Mouse (Mus musculus): ENCODE data around the gene Tmem115. TPM values are rescaled to one million over a fixed set of nuclear protein-coding genes. Genes with fewer than 3 reads are reported as not detected.

Gene Tmem115
- polyA plus RNA-seq, 2 experiments = 34.9 to 54.1 TPM

GRCm38 (mm10) chr9:107521190-107521589, 12.6 kb upstream of the Tmem115 start:
- no peak overlapping the region for H3K9ac ChIP-seq (ENCODE audit: low read depth, low read length, severe bottlenecking)
- H3K27ac ChIP-seq (replicated peaks; ENCODE audit: low read depth, low read length) = no peak overlapping the region
- no peak for TF ChIP-seq POLR2A (IDR thresholded peaks at IDR 0.05; ENCODE audit: borderline replicate concordance, extremely low read depth, insufficient read depth, insufficient read length)
- ATAC-seq (ENCODE audit: low FRiP score, low read depth) (peak; percentile 28; the same call in 1 of the 2 replicates), DNase-seq (ENCODE audit: low spot score) (no peak)
- no peaks in the 10 kb centered on the region for H3K9me3 ChIP-seq (ENCODE audit: control insufficient read depth, low read length)
- H3K4me2 ChIP-seq (replicated peaks; ENCODE audit: low read depth, low read length, severe bottlenecking) = no peak overlapping the region
- no peaks in the 10 kb centered on the region for H3K4me1 ChIP-seq (ENCODE audit: control insufficient read depth, insufficient read depth, low read length)
- WGBS = 38% methylated on average over 5 of the region's 5 CpGs
- H3K36me3 ChIP-seq (ENCODE audit: control insufficient read depth, insufficient read depth, low read length) = no peaks in the 10 kb centered on the region
- peaks cover 9% of the 10 kb centered on the region for H3K27me3 ChIP-seq (ENCODE audit: control insufficient read depth, insufficient read depth, low read length)
- H3K4me3 ChIP-seq (replicated peaks; ENCODE audit: low read length) = no peak overlapping the region

- peak; percentile 35 for ATAC-seq (ENCODE audit: low FRiP score, low read depth)
- no peaks in the 10 kb centered on the region for H3K9me3 ChIP-seq (ENCODE audit: control insufficient read depth, low read length)
- no peak overlapping the region for H3K4me3 ChIP-seq (replicated peaks; ENCODE audit: low read length)
- H3K4me1 ChIP-seq (ENCODE audit: control insufficient read depth, insufficient read depth, low read length) = no peaks in the 10 kb centered on the region
- H3K36me3 ChIP-seq (ENCODE audit: control insufficient read depth, insufficient read depth, low read length) = no peaks in the 10 kb centered on the region
- H3K27me3 ChIP-seq (ENCODE audit: control insufficient read depth, insufficient read depth, low read length) = peaks cover 16% of the 10 kb centered on the region
- peak overlapping the region; percentile 32 for H3K4me2 ChIP-seq (replicated peaks; ENCODE audit: low read depth, low read length, severe bottlenecking)
- DNase-seq (ENCODE audit: low spot score) = no peak
- WGBS = 29% methylated on average over 20 of the region's 25 CpGs
- H3K9ac ChIP-seq (ENCODE audit: low read depth, low read length, severe bottlenecking) = 0 out of 2 replicates have a peak overlapping the region, but pooled peaks have one; percentile 38
- TF ChIP-seq POLR2A (IDR thresholded peaks at IDR 0.05; ENCODE audit: borderline replicate concordance, extremely low read depth, insufficient read depth, insufficient read length) = no peak
- no peak overlapping the region for H3K27ac ChIP-seq (replicated peaks; ENCODE audit: low read depth, low read length)
Observed at GRCm38 (mm10) chr9:107521711-107522399, 11.9 kb upstream of the Tmem115 start.

- no peak for DNase-seq (ENCODE audit: low spot score)
- Histone ChIP-seq H3K4me1 (ENCODE audit: control insufficient read depth, insufficient read depth, low read length) (no peaks in the 10 kb centered on the region), H3K4me3 (replicated peaks; ENCODE audit: low read length) (no peak overlapping the region), H3K36me3 (ENCODE audit: control insufficient read depth, insufficient read depth, low read length) (no peaks in the 10 kb centered on the region), H3K4me2 (replicated peaks; ENCODE audit: low read depth, low read length, severe bottlenecking) (peak overlapping the region; percentile 32; the same call in 1 of the 2 replicates), H3K9ac (ENCODE audit: low read depth, low read length, severe bottlenecking) (no peak overlapping the region), H3K27me3 (ENCODE audit: control insufficient read depth, insufficient read depth, low read length) (peaks cover 19% of the 10 kb centered on the region), H3K9me3 (ENCODE audit: control insufficient read depth, low read length) (no peaks in the 10 kb centered on the region), H3K27ac (replicated peaks; ENCODE audit: low read depth, low read length) (no peak overlapping the region)
- TF ChIP-seq POLR2A (IDR thresholded peaks at IDR 0.05; ENCODE audit: borderline replicate concordance, extremely low read depth, insufficient read depth, insufficient read length) = no peak
- ATAC-seq (ENCODE audit: low FRiP score, low read depth) = no peak
- 48% methylated on average over 2 of the region's 2 CpGs for WGBS
Observed at GRCm38 (mm10) chr9:107522400-107522711, 11.4 kb upstream of the Tmem115 start.

DNA sequence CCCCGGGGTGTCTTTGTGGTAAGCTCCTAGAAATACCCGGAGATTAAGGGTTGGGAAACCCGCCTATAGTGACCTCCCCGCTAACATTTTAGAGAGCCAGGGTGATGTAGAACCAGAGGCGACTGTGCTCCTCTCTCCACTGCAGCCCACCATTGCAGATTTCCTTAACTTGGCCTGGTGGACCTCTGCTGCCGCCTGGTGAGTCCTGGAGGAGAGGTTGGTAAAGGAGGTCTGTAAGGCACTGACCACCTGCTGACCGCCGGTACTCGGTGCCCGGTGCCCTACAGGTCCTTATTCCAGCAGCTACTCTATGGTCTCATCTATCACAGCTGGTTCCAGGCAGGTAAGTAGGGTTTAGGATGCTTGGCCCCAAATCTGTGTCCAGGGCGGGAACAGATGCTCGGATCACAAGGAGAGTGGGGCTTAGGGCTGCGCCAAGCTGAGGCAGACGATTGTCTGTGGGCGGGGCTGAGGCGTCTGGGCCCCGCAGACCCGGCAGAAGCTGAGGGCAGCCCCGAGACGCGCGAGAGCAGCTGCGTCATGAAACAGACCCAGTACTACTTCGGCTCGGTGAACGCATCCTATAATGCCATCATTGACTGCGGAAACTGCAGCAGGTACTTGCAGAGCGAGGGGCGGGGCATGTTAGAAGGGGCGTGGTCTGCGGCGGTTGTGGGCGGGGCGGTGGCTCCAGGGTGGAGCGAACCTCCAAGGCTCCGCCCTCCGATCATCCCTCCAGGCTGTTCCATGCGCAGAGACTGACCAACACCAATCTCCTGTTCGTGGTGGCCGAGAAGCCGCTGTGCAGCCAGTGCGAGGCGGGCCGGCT, 7.3 kb upstream of the Tmem115 start:
- DNase-seq (ENCODE audit: low spot score) (peak; percentile 38), ATAC-seq (ENCODE audit: low FRiP score, low read depth) (peak; percentile 70; the same call in 1 of the 2 replicates)
- Histone ChIP-seq H3K4me2 (replicated peaks; ENCODE audit: low read depth, low read length, severe bottlenecking) (peak overlapping the region; percentile 59), H3K4me1 (ENCODE audit: control insufficient read depth, insufficient read depth, low read length) (no peaks in the 10 kb centered on the region), H3K27me3 (ENCODE audit: control insufficient read depth, insufficient read depth, low read length) (peaks cover 32% of the 10 kb centered on the region), H3K9ac (ENCODE audit: low read depth, low read length, severe bottlenecking) (peak overlapping the region; percentile 28; the same call in 1 of the 2 replicates), H3K27ac (replicated peaks; ENCODE audit: low read depth, low read length) (no peak overlapping the region), H3K36me3 (ENCODE audit: control insufficient read depth, insufficient read depth, low read length) (no peaks in the 10 kb centered on the region), H3K9me3 (ENCODE audit: control insufficient read depth, low read length) (no peaks in the 10 kb centered on the region), H3K4me3 (replicated peaks; ENCODE audit: low read length) (peak overlapping the region; percentile 33)
- TF ChIP-seq POLR2A (IDR thresholded peaks at IDR 0.05; ENCODE audit: borderline replicate concordance, extremely low read depth, insufficient read depth, insufficient read length) = no peak
- 7% methylated on average over 42 of the region's 44 CpGs for WGBS

- peak overlapping the region; percentile 89 for H3K4me3 ChIP-seq (replicated peaks; ENCODE audit: low read length)
- no peaks in the 10 kb centered on the region for H3K9me3 ChIP-seq (ENCODE audit: control insufficient read depth, low read length)
- H3K4me1 ChIP-seq (ENCODE audit: control insufficient read depth, insufficient read depth, low read length) = peaks cover 22% of the 10 kb centered on the region
- peak overlapping the region; percentile 91 for H3K9ac ChIP-seq (ENCODE audit: low read depth, low read length, severe bottlenecking)
- WGBS = under 1% methylated on average over 39 of the region's 40 CpGs
- peaks cover 26% of the 10 kb centered on the region for H3K36me3 ChIP-seq (ENCODE audit: control insufficient read depth, insufficient read depth, low read length)
- TF ChIP-seq POLR2A (IDR thresholded peaks at IDR 0.05; ENCODE audit: borderline replicate concordance, extremely low read depth, insufficient read depth, insufficient read length) = no peak
- ATAC-seq (ENCODE audit: low FRiP score, low read depth) = no peak
- H3K27me3 ChIP-seq (ENCODE audit: control insufficient read depth, insufficient read depth, low read length) = no peaks in the 10 kb centered on the region
- DNase-seq (ENCODE audit: low spot score) = no peak
- H3K27ac ChIP-seq (replicated peaks; ENCODE audit: low read depth, low read length) = peak overlapping the region; percentile 73
- H3K4me2 ChIP-seq (replicated peaks; ENCODE audit: low read depth, low read length, severe bottlenecking) = peak overlapping the region; percentile 96
Observed at GRCm38 (mm10) chr9:107534408-107535202, 860 bp downstream of the Tmem115 start.
